Mouse (Mus musculus) adrenal gland, adult 8-10 months (tissue): ENCODE data around the gene Mup16. TPM values are rescaled to one million over a fixed set of nuclear protein-coding genes. Genes with fewer than 3 reads are reported as not detected.
A peak's percentile ranks its signal among the peaks of the same experiment; 100 is the strongest.
"Not testable (repeated sequence)": the region's sequence is repeated elsewhere in the genome, so short reads cannot be mapped to it uniquely, and the experiment has no call there.

Experiments
- DNase-seq: peaks from one replicate; pipeline ENCODE4 v3.0.0; 2022
- total RNA-seq, 4 experiments: library from RNA; stranded (reverse); gene quantifications; 2 replicates each; pipeline ENCODE4 v1.2.4; 2022

Mup16 gene
- total RNA-seq, result 10 to 100 TPM in 1 of 4 experiments, 1 to 10 TPM in 2, not detected in 1; 2.6 to 17.7 (median 5.5) TPM

GRCm38 (mm10) chr4:61519431-61519830 lies at the start of gene Mup16:
Gene Mup16 (minus strand): TSS chr4:61519531.
- DNase-seq, result not testable (repeated sequence)

- peak; percentile 4 for DNase-seq
Measured at GRCm38 (mm10) chr4:61555887-61556286, 36.6 kb upstream of the Mup16 start.

Other genes with a start within 250 kb of the Mup16 start
- gene Mup14, start 215.5 kb downstream of the Mup16 start, total RNA-seq, result 1 to 10 TPM in 3 of 4 experiments, not detected in 1; 2.7 to 6.8 (median 3.2) TPM
- 1 to 10 TPM in 1 of 4 experiments, under 1 TPM in 1, not detected in 2; 0.49 to 3.0 TPM for gene Mup15, start 79.8 kb downstream of the Mup16 start, total RNA-seq
- 1 to 10 TPM in 1 of 4 experiments, under 1 TPM in 1, not detected in 2; 0.59 to 1.8 TPM for gene Mup17, start 76.3 kb upstream of the Mup16 start, total RNA-seq
- gene Mup18, start 154.6 kb upstream of the Mup16 start, total RNA-seq, result 1 to 10 TPM in 1 of 4 experiments, under 1 TPM in 3; 0.77 to 9.7 (median 0.90) TPM